13 mouse cellular contexts compared by ENCODE assay signal in genomic region chr12:76518909-76519842, GRCm38 (mm10). TPM values are rescaled to one million over a fixed set of nuclear protein-coding genes. Genes with fewer than 3 reads are reported as not detected.
DNase-seq lines count a peak whose midpoint lies in the region; ATAC-seq lines count a peak whose summit lies in the region.
"Had no signal": no experiment of that assay in that cellular context is flagged by ENCODE, and none has a peak within 500 bp of the region (broad histone marks: within the 10 kb centered on the region; RNA-seq: fewer than 3 reads in every experiment).

No protein-coding gene starts in this region.

- intact Hi-C loops in left cerebral cortex, postnatal 4 days (cut with DNase I): no loop called here
- intact Hi-C loops in left cerebral cortex, postnatal 14 days (cut with DNase I): no loop called here

- H3K9ac ChIP-seq in midbrain, embryonic 14.5 days (replicated peaks; ENCODE audit: low read length): no peak overlapping the region
- H3K9ac ChIP-seq: forebrain, embryonic 12.5 days had no signal

- H3K4me1 ChIP-seq in midbrain, embryonic 14.5 days (ENCODE audit: control insufficient read depth, insufficient read depth, low read length): no peaks in the 10 kb centered on the region
- H3K4me1 ChIP-seq: forebrain, embryonic 12.5 days had no signal

- H3K27ac ChIP-seq in midbrain, embryonic 14.5 days (replicated peaks; ENCODE audit: low read depth, low read length): no peak overlapping the region
- H3K27ac ChIP-seq: forebrain, embryonic 12.5 days had no signal

- no peak overlapping the region for H3K4me3 ChIP-seq in midbrain, embryonic 14.5 days (replicated peaks; ENCODE audit: low read depth, low read length)
- H3K4me3 ChIP-seq: forebrain, embryonic 12.5 days had no signal

- peak; percentile 66 for ATAC-seq in granulocyte monocyte progenitor cell, adult 5-6 weeks (replicated peaks; ENCODE audit: poor library complexity, severe bottlenecking)
- ATAC-seq in midbrain, embryonic 14.5 days (ENCODE audit: low FRiP score, low TSS enrichment): no peak

- H3K36me3 ChIP-seq in midbrain, embryonic 14.5 days (ENCODE audit: control insufficient read depth, insufficient read depth, low read length): no peaks in the 10 kb centered on the region
- H3K36me3 ChIP-seq: forebrain, embryonic 12.5 days had no signal

- DNase-seq in adrenal gland, postnatal 14 days: peak; percentile 65
- DNase-seq in adrenal gland, adult 18-20 months (ENCODE audit: low spot score in 2 of 2): no peak
- DNase-seq in left cerebral cortex, postnatal 4 days: peak; percentile 61
- DNase-seq in left cerebral cortex, postnatal 14 days (ENCODE audit: low spot score in 2 of 2): no peak
- no peak for DNase-seq in right cerebral cortex, postnatal 25 days
- DNase-seq in midbrain, embryonic 14.5 days: no peak
- no peak for DNase-seq in natural killer cell, adult 2 months (ENCODE audit: low spot score in 2 of 2)
- DNase-seq: B cell, adult 2 months; layer of hippocampus, adult 9-11 months; liver; lung, postnatal 14 days had no signal

- H3K9me3 ChIP-seq in midbrain, embryonic 14.5 days (ENCODE audit: control insufficient read depth, low read length): no peaks in the 10 kb centered on the region
- H3K9me3 ChIP-seq: forebrain, embryonic 12.5 days had no signal

- no peaks in the 10 kb centered on the region for H3K27me3 ChIP-seq in midbrain, embryonic 14.5 days (ENCODE audit: control insufficient read depth, insufficient read depth, low read length)
- H3K27me3 ChIP-seq: forebrain, embryonic 12.5 days had no signal

- 88% methylated on average over 12 of the region's 12 CpGs for WGBS in midbrain, embryonic 14.5 days

- H3K4me2 ChIP-seq in midbrain, embryonic 14.5 days (ENCODE audit: low read length): no peak overlapping the region
- H3K4me2 ChIP-seq: forebrain, embryonic 12.5 days had no signal

RNA-seq across cellular contexts. Expression of gene Plekhg3, which starts 11.5 kb away (rescaled TPM):
- 16.7 and 19.4 TPM in 2 replicates for total RNA-seq in adrenal gland, postnatal 14 days (2021)
- total RNA-seq in adrenal gland, adult 18-20 months (2021): 10 to 100 TPM in 1 of 2 experiments, 1 to 10 TPM in 1; 8.6 to 11.9 TPM
- total RNA-seq in left cerebral cortex, postnatal 4 days (2021): 1 to 10 TPM; 3.0 to 3.3 TPM
- total RNA-seq in left cerebral cortex, postnatal 14 days (2021): 1 to 10 TPM; 7.0 to 9.7 TPM
- total RNA-seq in granulocyte monocyte progenitor cell, adult 5-6 weeks (2014; fragmentation: Nextera tagmentation): 19.6 and 20.5 TPM in 2 replicates
- total RNA-seq in granulocyte monocyte progenitor cell, adult 5-6 weeks (2017): 13.3 and 15.6 TPM in 2 replicates
- 0.20 and 1.1 TPM in 2 replicates for polyA plus RNA-seq in midbrain, embryonic 14.5 days (2014; fragmentation: Nextera tagmentation; extraction: Ambion mirVana)

Comparison
In these comparisons a context has a peak if more than half of its experiments do, and no peak if none do; other contexts are left out.
1. DNase-seq: peak in adrenal gland, postnatal 14 days (single experiment) and left cerebral cortex, postnatal 4 days (single experiment); none in adrenal gland, adult 18-20 months (0 of 2), left cerebral cortex, postnatal 14 days (0 of 2), right cerebral cortex, postnatal 25 days (single experiment), midbrain, embryonic 14.5 days (single experiment) and natural killer cell, adult 2 months (0 of 2).